Mouse (Mus musculus) myocyte (in vitro differentiated cells): ENCODE measurements around the gene Ldlr.

ENCODE experiments used
- E2F4 ChIP-seq: IDR thresholded peaks from one replicate; pipeline ENCODE4 v1.6.1; 2011; ENCODE audit warnings: mild to moderate bottlenecking, control low read depth, moderate library complexity; ENCODE audit not compliant: insufficient read depth
- MAX ChIP-seq: IDR thresholded peaks from one replicate; pipeline ENCODE4 v1.6.1; 2011; ENCODE audit warnings: low read depth, mild to moderate bottlenecking, control low read depth
- MYOG ChIP-seq, 3 experiments: IDR thresholded peaks; one replicate each; pipeline ENCODE4 v1.6.1; 2011; ENCODE audit warnings: control low read depth in 2 of 3, low read depth in 2 of 3, mild to moderate bottlenecking in 2 of 3; ENCODE audit not compliant: insufficient read length in 2 of 3, control insufficient read depth in 1 of 3, insufficient read depth in 1 of 3
- POLR2A ChIP-seq: IDR thresholded peaks from one replicate; pipeline ENCODE4 v1.6.1; 2011; ENCODE audit warnings: low read depth, mild to moderate bottlenecking, control low read depth, moderate library complexity; ENCODE audit not compliant: insufficient read length
- POLR2AphosphoS2 ChIP-seq: IDR thresholded peaks from one replicate; pipeline ENCODE4 v1.6.1; 2011; ENCODE audit warnings: low read depth, control low read depth; ENCODE audit not compliant: insufficient read length
- REST ChIP-seq: IDR thresholded peaks from one replicate; pipeline ENCODE4 v1.6.1; 2011; ENCODE audit warnings: mild to moderate bottlenecking, control low read depth, moderate library complexity; ENCODE audit not compliant: insufficient read depth, insufficient read length
- TCF12 ChIP-seq: IDR thresholded peaks from one replicate; pipeline ENCODE4 v1.6.1; 2011; ENCODE audit warnings: mild to moderate bottlenecking, control low read depth; ENCODE audit not compliant: poor library complexity, insufficient read depth, severe bottlenecking
- USF1 ChIP-seq: IDR thresholded peaks from one replicate; pipeline ENCODE4 v1.6.1; 2011; ENCODE audit warnings: low read depth, mild to moderate bottlenecking, control low read depth, moderate library complexity

DNA sequence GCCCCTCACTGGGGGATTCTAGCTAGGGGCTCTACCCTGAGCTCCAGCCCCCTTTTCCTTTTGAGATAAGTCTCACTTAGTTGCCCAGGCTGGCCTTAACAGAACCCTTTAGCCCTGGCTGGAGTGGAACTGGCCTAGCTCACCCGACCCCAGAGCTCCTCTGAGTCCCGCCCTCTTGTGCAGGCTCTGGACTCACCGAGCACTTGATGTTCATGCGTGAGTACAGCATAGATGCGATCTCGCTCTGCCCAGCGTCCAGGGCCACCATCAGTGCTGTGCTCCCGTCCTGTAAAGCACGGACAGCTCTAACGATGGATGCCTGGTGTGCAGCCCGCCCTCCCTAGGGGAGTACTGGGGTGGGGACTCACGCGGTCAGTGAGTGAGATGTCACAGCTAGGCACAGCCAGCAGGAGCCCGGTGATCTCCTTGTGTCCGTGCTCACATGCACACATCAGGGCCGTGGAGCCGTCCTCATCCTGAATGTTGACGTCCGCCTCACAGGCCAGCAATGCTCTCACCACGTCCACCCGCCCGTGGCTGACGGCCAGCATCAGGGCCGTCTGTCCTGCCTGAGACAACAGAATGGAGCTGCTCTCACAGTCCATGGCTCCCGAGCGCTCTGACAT, 46.4 kb downstream of the Ldlr start:
- TF ChIP-seq MAX (no peak), POLR2A (no peak), USF1 (no peak), POLR2AphosphoS2 (no peak), REST (no peak), TCF12 (no peak), MYOG (IDR thresholded peaks at IDR 0.05; ENCODE audit: control insufficient read depth in 1 of 3, insufficient read depth in 1 of 3, insufficient read length in 2 of 3, low read depth in 2 of 3) (no peak), E2F4 (no peak)
